Mouse (Mus musculus): ENCODE results near the gene Ahsa2.
"Not testable (repeated sequence)": the region's sequence is repeated elsewhere in the genome, so short reads cannot be mapped to it uniquely, and the experiment has no call there.

The Ahsa2 gene

GRCm38 (mm10) chr11:23497718-23498509 lies at the start of gene Ahsa2:
Gene Ahsa2, minus strand, starts transcription at chr11:23498030.
- in situ Hi-C loops (cut with MboI; ENCODE audit: unreplicated experiment in 2 of 2) = loop anchor here in 1 of 2 experiments (10.0 to 25.0 kb wide), 2 partner anchors 364 to 503 kb away; partner anchors contain the start of gene Cct4

GRCm38 (mm10) chr11:23537446-23537845 lies 39.6 kb upstream of the Ahsa2 start:
- in situ Hi-C loops (cut with MboI; ENCODE audit: unreplicated experiment in 2 of 2) = no loop called here

- in situ Hi-C loops (cut with MboI; ENCODE audit: unreplicated experiment in 2 of 2) = no loop called here
These were observed 22.8 kb upstream of the Ahsa2 start, which contains the start of gene 1700093K21Rik for GRCm38 (mm10) chr11:23520473-23521205. Gene 1700093K21Rik, minus strand, starts transcription at chr11:23521155.

GRCm38 (mm10) chr11:23518981-23519380 lies 21.2 kb upstream of the Ahsa2 start:
- in situ Hi-C loops (cut with MboI; ENCODE audit: unreplicated experiment in 2 of 2) = no loop called here

GRCm38 (mm10) chr11:23515315-23515714 lies 17.5 kb upstream of the Ahsa2 start:
- in situ Hi-C loops (cut with MboI; ENCODE audit: unreplicated experiment in 2 of 2) = no loop called here

GRCm38 (mm10) chr11:23514785-23515184 lies 17.0 kb upstream of the Ahsa2 start:
- in situ Hi-C loops (cut with MboI; ENCODE audit: unreplicated experiment in 2 of 2) = not testable (repeated sequence)

- in situ Hi-C loops (cut with MboI; ENCODE audit: unreplicated experiment in 2 of 2) = loop anchor here in 1 of 2 experiments (10.0 kb wide), 1 partner anchor 50 kb away; no protein-coding TSS in a partner anchor
These were observed 7.0 kb upstream of the Ahsa2 start for GRCm38 (mm10) chr11:23504801-23505200.

GRCm38 (mm10) chr11:23498609-23499008 lies 779 bp upstream of the Ahsa2 start:
- in situ Hi-C loops (cut with MboI; ENCODE audit: unreplicated experiment in 2 of 2) = loop anchor here in 1 of 2 experiments (10.0 to 25.0 kb wide), 2 partner anchors 364 to 504 kb away; partner anchors contain the start of gene Cct4

- in situ Hi-C loops (cut with MboI; ENCODE audit: unreplicated experiment in 2 of 2) = loop anchor here in 1 of 2 experiments (10.0 to 25.0 kb wide), 2 partner anchors 365 to 503 kb away; partner anchors contain the start of gene Cct4
These were observed 504 bp downstream of the Ahsa2 start for GRCm38 (mm10) chr11:23497335-23497717.

- in situ Hi-C loops (cut with MboI; ENCODE audit: unreplicated experiment in 2 of 2) = loop anchor here in 1 of 2 experiments (10.0 to 25.0 kb wide), 2 partner anchors 366 to 502 kb away; partner anchors contain the start of gene Cct4
These were observed 1.2 kb downstream of the Ahsa2 start for GRCm38 (mm10) chr11:23496661-23497060.

- in situ Hi-C loops (cut with MboI; ENCODE audit: unreplicated experiment in 2 of 2) = loop anchor here in 1 of 2 experiments (10.0 to 25.0 kb wide), 2 partner anchors 367 to 500 kb away; partner anchors contain the start of gene Cct4
These were observed 2.6 kb downstream of the Ahsa2 start for GRCm38 (mm10) chr11:23495231-23495630.

- in situ Hi-C loops (cut with MboI; ENCODE audit: unreplicated experiment in 2 of 2) = loop anchor here in 1 of 2 experiments (10.0 to 25.0 kb wide), 2 partner anchors 370 to 497 kb away; partner anchors contain the start of gene Cct4
These were observed 5.6 kb downstream of the Ahsa2 start for GRCm38 (mm10) chr11:23492048-23492790.

- in situ Hi-C loops (cut with MboI; ENCODE audit: unreplicated experiment in 2 of 2) = loop anchor here in 1 of 2 experiments (10.0 to 25.0 kb wide), 3 partner anchors 265 to 495 kb away; partner anchors contain the start of gene Cct4
These were observed 7.9 kb downstream of the Ahsa2 start for GRCm38 (mm10) chr11:23489955-23490354.

- in situ Hi-C loops (cut with MboI; ENCODE audit: unreplicated experiment in 2 of 2) = not testable (repeated sequence)
These were observed 32.0 kb downstream of the Ahsa2 start for GRCm38 (mm10) chr11:23465862-23466261.
